Mouse (Mus musculus) spleen, adult 2 months (tissue): Measurements from ENCODE around the gene Grip1. TPM values are rescaled to one million over a fixed set of nuclear protein-coding genes. Genes with fewer than 3 reads are reported as not detected.

ENCODE experiments used
- DNase-seq, 2 experiments: peaks; one replicate each; pipeline versions ENCODE4 v3.0.0 to v3.0.0-alpha.2; 2012 to 2021; ENCODE audit warnings: low spot score in 2 of 2, low read depth in 1 of 2
- H3K27ac ChIP-seq: fragments of 200-500 bp; 2 replicates; pipeline ENCODE4 v1.5.1; 2012; ENCODE audit warnings: low read length, inconsistent platforms; ENCODE audit not compliant: insufficient read depth
- H3K27me3 ChIP-seq: fragments of 200-500 bp; 2 replicates; pipeline ENCODE4 v1.6.1; 2012; ENCODE audit warnings: mild to moderate bottlenecking, moderate library complexity, low read length, inconsistent platforms; ENCODE audit not compliant: control insufficient read depth, insufficient read depth
- H3K36me3 ChIP-seq: fragments of 200-500 bp; 2 replicates; pipeline ENCODE4 v1.6.1; 2012; ENCODE audit warnings: mild to moderate bottlenecking, low read length, inconsistent platforms; ENCODE audit not compliant: control insufficient read depth, insufficient read depth
- H3K4me1 ChIP-seq: fragments of 200-500 bp; 2 replicates; pipeline ENCODE4 v1.6.1; 2011; ENCODE audit warnings: inconsistent platforms; ENCODE audit not compliant: control insufficient read depth, insufficient read depth, insufficient read length
- H3K4me3 ChIP-seq: fragments of 200-500 bp; 2 replicates; pipeline ENCODE4 v1.5.1; 2011; ENCODE audit warnings: mild to moderate bottlenecking, inconsistent platforms; ENCODE audit not compliant: insufficient read depth, insufficient read length; ENCODE audit errors: extremely low read depth
- CTCF ChIP-seq: fragments of 200-500 bp; IDR thresholded peaks from 2 replicates; pipeline ENCODE4 v1.5.1; 2011; ENCODE audit warnings: mild to moderate bottlenecking, inconsistent platforms; ENCODE audit not compliant: insufficient read depth, insufficient read length, insufficient replicate concordance; ENCODE audit errors: extremely low read depth
- POLR2A ChIP-seq: fragments of 200-500 bp; IDR thresholded peaks from 2 replicates; pipeline ENCODE4 v1.6.1; 2011; ENCODE audit warnings: low read depth, low read length, inconsistent platforms
- WGBS: fragments of 180-500 bp; shearing (Covaris S2); methylation state at CpG from one replicate; pipeline ENCODE4 v1.1.7; 2018; 5-methylcytosine and 5-hydroxymethylcytosine counted together
- polyA plus RNA-seq: library from polyadenylated mRNA; depleted of rRNA; stranded (reverse); fragments of >200 nt; gene quantifications from 2 replicates; pipeline ENCODE4 v1.2.3, GENCODE M21; 2012

Gene Grip1
- polyA plus RNA-seq, 1 experiment = not detected

DNA sequence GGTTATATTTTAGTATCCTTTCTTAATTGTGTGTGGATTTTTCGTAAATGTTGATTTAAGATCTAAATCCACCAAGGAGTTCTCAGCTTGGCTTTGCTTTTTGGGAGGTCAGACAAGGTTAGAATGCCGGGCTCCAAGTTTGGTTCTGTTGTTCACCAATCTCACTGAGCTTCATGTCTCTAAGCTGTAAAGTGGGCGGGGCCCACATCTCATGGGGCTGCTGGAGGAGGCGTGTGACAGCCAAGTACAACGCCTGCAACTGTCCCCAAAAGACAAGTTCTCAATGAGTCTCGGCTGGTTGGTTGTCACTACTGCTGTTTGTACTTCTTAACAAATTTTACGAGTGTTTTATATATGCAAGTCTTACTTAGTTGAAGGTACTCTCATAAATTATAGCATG is 272.3 kb downstream of the Grip1 start:
- no peaks in the 10 kb centered on the region for H3K27me3 ChIP-seq
- TF ChIP-seq POLR2A (no peak), CTCF (no peak)
- no peak overlapping the region for H3K4me3 ChIP-seq
- no peaks in the 10 kb centered on the region for H3K36me3 ChIP-seq
- 84% methylated on average over 7 of the region's 7 CpGs for WGBS
- no peak overlapping the region for H3K27ac ChIP-seq
- no peaks in the 10 kb centered on the region for H3K4me1 ChIP-seq
- DNase-seq = no peak

DNA sequence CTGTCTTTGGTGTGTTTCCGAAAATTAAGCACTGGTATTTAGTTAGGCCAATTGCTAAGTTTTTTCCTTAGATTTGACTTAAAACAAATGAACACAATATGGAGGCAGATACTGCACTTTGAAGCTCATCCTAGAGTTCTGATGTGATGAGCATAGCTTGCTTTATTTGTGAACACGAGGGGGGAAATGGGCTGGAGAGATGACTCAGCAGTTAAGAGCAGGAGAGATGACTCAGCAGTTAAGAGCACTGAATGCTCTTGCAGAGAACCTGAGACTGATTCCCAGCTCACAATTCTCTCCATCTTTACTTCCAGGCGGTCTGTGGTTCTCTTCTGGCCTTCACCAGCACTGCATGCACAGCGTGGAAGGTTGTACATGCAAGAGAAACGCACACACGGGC is 273.3 kb downstream of the Grip1 start:
- H3K27ac ChIP-seq = no peak overlapping the region
- TF ChIP-seq POLR2A (no peak), CTCF (no peak)
- no peak for DNase-seq
- H3K27me3 ChIP-seq = no peaks in the 10 kb centered on the region
- no peak overlapping the region for H3K4me3 ChIP-seq
- no peaks in the 10 kb centered on the region for H3K4me1 ChIP-seq
- H3K36me3 ChIP-seq = no peaks in the 10 kb centered on the region
- WGBS = 72% methylated on average over 6 of the region's 6 CpGs

DNA sequence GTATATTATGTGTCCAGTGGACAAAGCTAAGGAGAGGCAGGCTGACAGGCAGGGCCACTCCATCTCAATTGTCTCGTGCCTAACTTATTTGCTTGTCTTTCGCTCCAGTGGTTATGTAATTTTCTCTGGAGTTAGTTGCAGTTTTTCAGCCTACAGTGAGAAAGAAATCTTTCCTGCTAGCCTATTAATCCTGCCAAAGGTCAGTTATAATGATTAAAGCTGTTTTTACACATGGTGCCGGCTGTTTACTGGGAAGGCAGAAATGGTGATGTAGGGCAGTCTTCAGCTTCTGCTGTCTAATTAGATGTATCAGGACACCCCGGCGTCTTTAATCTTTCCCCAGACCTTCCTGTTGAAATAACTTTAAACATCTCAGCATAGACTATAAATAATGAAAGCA is 276.6 kb downstream of the Grip1 start:
- Histone ChIP-seq H3K27me3 (no peaks in the 10 kb centered on the region), H3K36me3 (no peaks in the 10 kb centered on the region), H3K4me3 (no peak overlapping the region), H3K27ac (no peak overlapping the region), H3K4me1 (no peaks in the 10 kb centered on the region)
- DNase-seq = no peak
- no peak for TF ChIP-seq POLR2A
- TF ChIP-seq CTCF = no peak
- WGBS = 83% methylated on average over 5 of the region's 5 CpGs

DNA sequence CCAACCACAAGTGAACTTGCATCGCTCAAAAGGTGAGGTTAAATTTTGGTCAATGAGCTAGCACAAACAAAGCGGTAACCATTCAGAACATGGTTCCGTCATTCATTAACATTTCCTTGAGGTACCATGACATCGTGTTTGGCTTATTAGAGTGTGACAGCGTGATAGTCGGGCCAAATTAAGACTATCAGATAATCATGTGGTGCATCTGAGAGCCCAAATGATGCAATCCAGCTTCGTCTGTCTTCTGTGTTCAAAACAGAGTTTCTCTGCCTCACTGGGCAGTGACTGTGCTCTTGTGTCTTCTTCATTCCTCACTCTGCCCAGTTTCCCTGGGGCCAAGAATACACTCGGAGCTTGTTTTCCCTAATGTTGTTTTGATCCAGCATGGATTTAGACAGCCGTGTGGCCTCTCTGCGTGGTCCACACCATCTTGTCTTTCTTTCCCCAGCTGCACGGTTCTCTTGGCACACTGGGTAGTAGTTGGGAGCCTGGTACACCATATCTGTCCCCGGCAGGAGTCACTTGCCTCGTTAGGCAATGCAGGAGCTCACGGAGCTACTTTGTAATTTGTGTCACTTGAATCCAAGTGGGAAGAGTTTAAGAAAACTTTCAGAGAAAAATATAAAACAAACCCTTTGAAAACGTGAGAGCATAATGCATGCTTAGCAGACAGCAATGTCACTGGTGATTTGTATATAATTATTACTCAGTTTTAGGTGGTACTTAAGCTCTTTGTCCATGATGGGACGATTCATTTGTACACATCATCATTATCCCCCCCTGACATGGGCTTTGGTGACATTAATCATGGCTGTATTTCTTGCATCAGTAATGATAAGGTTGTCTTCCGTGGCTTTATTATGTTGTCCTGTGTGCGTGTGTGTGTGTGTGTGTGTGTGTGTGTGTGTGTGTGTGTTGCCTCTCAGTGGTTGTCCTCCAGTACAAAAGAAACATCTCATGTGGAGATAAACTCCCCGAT is 281.7 kb downstream of the Grip1 start:
- no peak for TF ChIP-seq CTCF
- TF ChIP-seq POLR2A = no peak
- no peaks in the 10 kb centered on the region for H3K4me1 ChIP-seq
- H3K27ac ChIP-seq = no peak overlapping the region
- H3K4me3 ChIP-seq = no peak overlapping the region
- H3K36me3 ChIP-seq = no peaks in the 10 kb centered on the region
- 88% methylated on average over 19 of the region's 19 CpGs for WGBS
- DNase-seq = no peak
- H3K27me3 ChIP-seq = no peaks in the 10 kb centered on the region

DNA sequence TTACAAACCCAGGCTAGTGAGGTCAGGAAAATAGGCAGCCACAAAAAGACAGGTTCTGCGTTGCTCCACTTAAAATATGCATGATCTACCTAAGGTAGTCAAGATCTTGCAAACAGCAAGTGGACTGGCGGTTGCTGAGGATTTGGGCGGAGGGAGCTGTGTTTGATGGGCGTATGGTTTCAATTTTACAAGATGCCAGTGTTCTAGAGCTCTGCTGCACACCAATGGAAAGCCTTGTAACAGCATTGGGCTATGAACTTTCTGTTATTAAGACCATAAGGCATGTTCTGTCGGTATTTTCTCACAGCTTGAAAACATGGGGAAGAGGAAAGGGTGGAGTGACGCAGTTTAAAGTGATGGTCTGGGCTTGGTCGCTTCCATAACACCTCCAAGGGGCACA is 285.8 kb downstream of the Grip1 start:
- Histone ChIP-seq H3K4me1 (no peaks in the 10 kb centered on the region), H3K4me3 (no peak overlapping the region), H3K27me3 (no peaks in the 10 kb centered on the region), H3K27ac (no peak overlapping the region), H3K36me3 (no peaks in the 10 kb centered on the region)
- DNase-seq = no peak
- TF ChIP-seq POLR2A = no peak
- TF ChIP-seq CTCF = no peak
- WGBS = 84% methylated on average over 7 of the region's 7 CpGs

DNA sequence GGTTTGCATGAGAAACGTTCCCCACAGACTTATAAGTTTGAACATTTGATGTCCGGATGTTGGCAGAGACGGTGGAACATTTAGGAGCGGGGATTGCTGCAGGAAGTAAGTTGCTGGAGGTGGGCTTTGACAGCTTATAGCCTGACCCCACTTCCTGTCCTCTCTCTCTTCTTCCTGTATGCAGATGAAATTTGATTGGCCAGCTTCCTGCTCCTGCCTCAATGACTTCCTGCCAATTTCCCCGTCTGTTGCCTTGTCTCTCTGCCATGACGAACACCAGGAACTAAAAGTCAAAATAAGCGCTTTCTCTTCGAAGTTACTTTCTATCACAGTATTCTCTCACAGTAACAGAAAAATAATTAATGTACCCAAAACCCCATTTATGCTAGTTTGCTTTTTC is 289.1 kb downstream of the Grip1 start:
- WGBS = 63% methylated on average over 8 of the region's 8 CpGs
- TF ChIP-seq POLR2A (no peak), CTCF (no peak)
- Histone ChIP-seq H3K36me3 (no peaks in the 10 kb centered on the region), H3K4me1 (no peaks in the 10 kb centered on the region), H3K4me3 (no peak overlapping the region), H3K27ac (no peak overlapping the region), H3K27me3 (no peaks in the 10 kb centered on the region)
- no peak for DNase-seq

DNA sequence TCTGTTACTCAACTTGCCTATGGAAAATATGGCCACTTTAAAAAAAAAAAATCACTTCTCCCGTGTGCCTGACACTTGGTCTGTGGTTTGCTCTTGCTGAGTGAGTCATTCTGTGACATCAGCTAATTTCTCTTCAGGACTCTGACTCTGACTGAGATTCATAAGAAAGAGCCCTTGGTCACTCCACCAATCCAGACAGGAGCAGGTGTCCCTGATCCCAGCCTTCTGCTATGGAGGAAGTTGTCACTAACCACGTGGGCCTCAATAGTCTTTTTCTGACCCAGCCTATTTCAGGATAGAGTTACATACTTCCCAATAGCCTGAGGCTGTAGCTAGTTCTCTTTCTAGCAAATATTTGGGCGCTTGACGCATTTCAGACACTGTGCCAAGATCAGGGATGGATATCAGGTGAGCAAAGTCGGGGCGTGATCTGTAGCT is 298.8 kb downstream of the Grip1 start:
- Histone ChIP-seq H3K27me3 (no peaks in the 10 kb centered on the region), H3K36me3 (no peaks in the 10 kb centered on the region), H3K27ac (no peak overlapping the region), H3K4me1 (no peaks in the 10 kb centered on the region), H3K4me3 (no peak overlapping the region)
- DNase-seq = no peak
- TF ChIP-seq POLR2A (no peak), CTCF (no peak)
- WGBS = 69% methylated on average over 6 of the region's 6 CpGs
